Mouse (Mus musculus) effector memory CD4-positive, alpha-beta T cell, adult 7 months (primary cell): ENCODE results near the gene Vmn1r195. TPM values are rescaled to one million over a fixed set of nuclear protein-coding genes. Genes with fewer than 3 reads are reported as not detected.

Experiments
- polyA plus RNA-seq: library from polyadenylated mRNA; unstranded; fragments of 100-300 nt; shearing (Covaris generic); gene quantifications from one replicate; pipeline ENCODE4 v1.2.1, GENCODE M21; 2017

Gene Vmn1r195
- polyA plus RNA-seq: not detected

DNA sequence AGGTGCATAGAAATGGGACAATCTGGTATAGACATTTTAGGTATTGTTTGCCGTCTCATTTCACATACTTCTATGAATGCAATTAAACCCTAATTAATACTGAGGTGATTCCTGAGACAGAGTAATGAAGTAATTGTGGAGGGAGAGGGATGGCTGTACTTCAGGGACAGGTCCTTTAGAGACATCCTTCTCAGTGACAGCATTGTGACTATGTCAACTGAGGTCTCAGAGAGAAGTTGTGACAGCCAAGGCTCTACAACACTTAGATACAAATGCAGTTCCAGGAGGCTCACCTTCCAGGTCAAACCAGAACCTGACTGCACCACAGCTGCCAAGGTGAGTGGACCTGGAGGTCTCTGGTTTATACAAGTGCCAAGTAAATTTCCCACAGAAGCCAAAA is at the start of gene Vmn1r195:
Gene Vmn1r195, plus strand, starts transcription at position 301 of the 400 bp plus-strand sequence.

DNA sequence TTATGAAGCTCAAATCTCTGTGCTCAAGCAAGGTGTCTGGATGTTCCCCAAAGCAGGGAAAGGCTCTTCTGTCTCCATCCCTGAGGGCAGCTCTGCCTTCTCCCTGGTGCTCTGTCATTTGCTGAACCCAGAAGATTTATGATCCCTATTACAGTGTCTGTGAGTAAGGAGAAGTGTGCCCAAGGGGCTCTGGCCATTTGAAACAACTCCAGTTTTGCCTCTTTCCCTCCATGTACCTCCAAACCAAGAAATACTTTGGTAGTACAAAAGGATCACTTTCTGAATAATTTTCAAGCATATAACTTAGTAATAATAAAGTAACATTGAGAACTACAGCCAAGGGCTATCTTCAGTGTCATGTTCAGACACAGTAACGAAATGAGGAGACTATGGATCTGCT is 47.3 kb upstream of the Vmn1r195 start, which contains the start of gene Vmn1r193:
Gene Vmn1r193, minus strand, starts transcription at position 101 of the 400 bp plus-strand sequence.

DNA sequence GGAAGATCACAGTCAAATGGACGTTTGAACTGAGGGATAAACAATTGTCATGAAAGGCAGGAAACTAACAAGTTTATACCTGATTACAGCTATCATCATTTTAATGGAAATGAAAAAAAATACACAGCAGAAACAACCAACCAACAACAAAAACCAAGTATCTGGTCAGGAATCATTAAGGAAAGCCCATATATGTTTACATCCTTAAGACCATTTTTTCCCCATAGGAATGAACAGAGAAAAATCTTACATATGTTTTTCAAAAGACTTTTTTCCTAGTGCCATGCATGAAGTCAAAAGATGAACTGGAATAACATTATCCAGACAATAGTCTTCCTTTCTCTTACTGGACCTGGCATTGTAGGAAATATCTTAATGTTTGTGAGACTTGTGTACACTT is 26.4 kb upstream of the Vmn1r195 start, which contains the start of gene Vmn1r194:
Gene Vmn1r194, plus strand, starts transcription at position 301 of the 400 bp plus-strand sequence.

DNA sequence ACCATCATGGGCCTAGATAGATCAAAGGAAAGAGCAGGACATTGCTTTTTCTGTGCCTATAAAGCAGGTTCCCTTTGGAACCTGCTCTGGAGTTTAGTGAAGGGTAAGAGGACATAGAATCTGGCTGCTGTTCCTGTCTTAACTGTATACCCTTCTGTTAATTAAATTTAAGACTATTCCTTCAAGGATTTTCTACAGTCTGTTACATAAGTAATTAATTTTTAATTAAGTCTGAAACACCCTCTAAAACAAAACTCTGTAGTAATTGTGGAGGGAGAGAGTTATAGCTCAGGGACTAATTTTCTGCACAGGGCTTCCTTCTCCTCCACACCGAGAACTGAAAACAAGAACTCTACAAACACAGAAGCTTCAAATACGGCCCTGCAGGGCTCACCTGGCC is 19.3 kb downstream of the Vmn1r195 start, which contains the start of gene Vmn1r196:
Gene Vmn1r196, plus strand, starts transcription at position 301 of the 400 bp plus-strand sequence.

DNA sequence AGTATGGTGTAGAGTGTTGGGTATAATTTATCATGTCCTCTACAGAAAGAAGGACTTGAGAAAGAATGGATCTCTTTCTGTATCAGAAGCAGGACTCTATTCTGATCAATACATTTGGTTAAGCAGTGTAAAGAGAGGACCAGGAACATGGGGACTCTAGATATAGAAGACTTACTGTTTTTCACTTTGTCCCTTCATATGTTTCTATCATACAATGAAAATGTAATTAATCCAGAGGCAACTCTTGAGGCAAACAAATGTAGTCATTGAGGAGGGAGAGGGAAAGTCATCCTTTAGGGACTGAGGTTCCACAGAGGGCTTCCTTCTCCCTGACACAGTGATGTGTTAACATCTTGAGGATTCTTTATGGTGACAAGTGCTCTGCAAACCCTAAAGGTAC is 54.0 kb downstream of the Vmn1r195 start, which contains the start of gene Vmn1r197:
Gene Vmn1r197, plus strand, starts transcription at position 301 of the 400 bp plus-strand sequence.

Other genes starting within 250 kb of the Vmn1r195 start
- gene Hist1h2ah, start 235.0 kb upstream of the Vmn1r195 start, polyA plus RNA-seq: not detected
- not detected for gene Hist1h2bk, start 234.7 kb upstream of the Vmn1r195 start, polyA plus RNA-seq
- gene Hist1h4i, start 229.2 kb upstream of the Vmn1r195 start, polyA plus RNA-seq: 10.9 TPM
- not detected for gene Hist1h2ag, start 227.6 kb upstream of the Vmn1r195 start, polyA plus RNA-seq
- gene Hist1h2bj, start 227.3 kb upstream of the Vmn1r195 start, polyA plus RNA-seq: 1.3 TPM
- gene Vmn1r188, start 186.1 kb upstream of the Vmn1r195 start, polyA plus RNA-seq: not detected
- not detected for gene Vmn1r189, start 164.7 kb upstream of the Vmn1r195 start, polyA plus RNA-seq
- not detected for gene Vmn1r191, start 86.6 kb upstream of the Vmn1r195 start, polyA plus RNA-seq
- not detected for gene Vmn1r192, start 79.4 kb upstream of the Vmn1r195 start, polyA plus RNA-seq
- gene Vmn1r193, start 47.4 kb upstream of the Vmn1r195 start, polyA plus RNA-seq: 0.06 TPM
- gene Vmn1r194, start 26.3 kb upstream of the Vmn1r195 start, polyA plus RNA-seq: not detected
- 0.15 TPM for gene Vmn1r196, start 19.4 kb downstream of the Vmn1r195 start, polyA plus RNA-seq
- gene Vmn1r197, start 54.1 kb downstream of the Vmn1r195 start, polyA plus RNA-seq: not detected
- gene Vmn1r198, start 79.8 kb downstream of the Vmn1r195 start, polyA plus RNA-seq: 0.46 TPM
- not detected for gene Vmn1r199, start 109.3 kb downstream of the Vmn1r195 start, polyA plus RNA-seq
- gene Vmn1r200, start 119.9 kb downstream of the Vmn1r195 start, polyA plus RNA-seq: 0.67 TPM
- not detected for gene Vmn1r201, start 201.4 kb downstream of the Vmn1r195 start, polyA plus RNA-seq
- 0.07 TPM for gene Vmn1r202, start 234.9 kb downstream of the Vmn1r195 start, polyA plus RNA-seq
- gene Vmn1r203, start 247.6 kb downstream of the Vmn1r195 start, polyA plus RNA-seq: 0.12 TPM